8 mouse cellular contexts compared by ENCODE assay signal in genomic region chr5:135994725-135995687, GRCm38 (mm10). TPM values are rescaled to one million over a fixed set of nuclear protein-coding genes. Genes with fewer than 3 reads are reported as not detected.
A peak's percentile ranks its signal among the peaks of the same experiment; 100 is the strongest.
DNase-seq lines count a peak whose midpoint lies in the region; ATAC-seq lines count a peak whose summit lies in the region.

Dtx2 (plus strand) TSS chr5:135994800.

- H3K79me2 ChIP-seq in macrophage (ENCODE audit: inconsistent target) = peaks cover 17% of the 10 kb centered on the region; the same call in 1 of the 2 replicates

- peak within 1 kb of the TSS; percentile 86 for H3K4me3 ChIP-seq in hindbrain, embryonic 16.5 days (ENCODE audit: low read length)
- H3K4me3 ChIP-seq in macrophage (ENCODE audit: inconsistent target) = peak within 1 kb of the TSS; percentile 68

- H3K9me3 ChIP-seq in hindbrain, embryonic 16.5 days (ENCODE audit: control insufficient read depth, low read length) = no peaks in the 10 kb centered on the region; the same call in 1 of the 2 replicates

- H3K27me3 ChIP-seq in hindbrain, embryonic 16.5 days (replicated peaks; ENCODE audit: control insufficient read depth, insufficient read depth, low read length) = no peaks in the 10 kb centered on the region

- DNase-seq in T-cell, adult 2 months (ENCODE audit: low spot score) = peak; percentile 92
- peak; percentile 86 to 87 for DNase-seq in cerebellum, postnatal 36 days
- DNase-seq in gastrocnemius, adult 18-20 months (ENCODE audit: low spot score) = peak; percentile 92
- DNase-seq in left cerebral cortex, adult 18-20 months (ENCODE audit: low spot score in 2 of 2) = peak; percentile 90 to 92
- peak; percentile 92 for DNase-seq in right cerebral cortex, adult 18-20 months
- peak; percentile 58 for DNase-seq in urinary bladder, postnatal 10 days (ENCODE audit: low spot score)

- H3K27ac ChIP-seq in hindbrain, embryonic 16.5 days (ENCODE audit: low read depth, low read length) = peak within 1 kb of the TSS; percentile 90
- peak within 1 kb of the TSS; percentile 25 for H3K27ac ChIP-seq in macrophage

- peak; percentile 96 for ATAC-seq in hindbrain, embryonic 16.5 days

- peak within 1 kb of the TSS; percentile 89 for H3K9ac ChIP-seq in hindbrain, embryonic 16.5 days (ENCODE audit: low read depth, low read length)

- H3K4me2 ChIP-seq in hindbrain, embryonic 16.5 days (ENCODE audit: low read length) = peak within 1 kb of the TSS; percentile 64

- peaks cover 11% of the 10 kb centered on the region for H3K4me1 ChIP-seq in hindbrain, embryonic 16.5 days (ENCODE audit: control insufficient read depth, insufficient read depth, low read depth, low read length)

- WGBS in hindbrain, embryonic 16.5 days = 1% methylated on average over 44 of the region's 47 CpGs
- WGBS in macrophage (ENCODE audit: missing documents) = 2% methylated on average over 47 of the region's 47 CpGs

- peaks cover 11% of the 10 kb centered on the region for H3K36me3 ChIP-seq in hindbrain, embryonic 16.5 days (ENCODE audit: control insufficient read depth, insufficient read depth, low read length)
- H3K36me3 ChIP-seq in macrophage (ENCODE audit: inconsistent target) = peaks cover 7% of the 10 kb centered on the region

RNA-seq across cellular contexts. Expression of gene Dtx2, which starts in this region (rescaled TPM):
- 1 to 10 TPM; 7.4 to 7.6 TPM for total RNA-seq in gastrocnemius, adult 18-20 months (2021)
- 22.9 and 28.6 TPM in 2 replicates for polyA plus RNA-seq in hindbrain, embryonic 16.5 days (2015; fragmentation: Nextera tagmentation; extraction: Ambion mirVana)
- 10 to 100 TPM in 1 of 2 experiments, 1 to 10 TPM in 1; 8.3 to 10.2 TPM for total RNA-seq in left cerebral cortex, adult 18-20 months (2021)
- total RNA-seq in macrophage (2018; cell fraction: chromatin; rRNA removed) = 100 to 1,000 TPM in 2 of 26 experiments, 10 to 100 TPM in 23, 1 to 10 TPM in 1; 7.0 to 116 (median 33.1) TPM
- 10 to 100 TPM in 21 of 26 experiments, 1 to 10 TPM in 5; 7.6 to 49.8 (median 26.9) TPM for total RNA-seq in macrophage (2018; cell fraction: cytosol; rRNA removed)
- 10 to 100 TPM in 24 of 26 experiments, 1 to 10 TPM in 2; 6.1 to 96.6 (median 29.1) TPM for total RNA-seq in macrophage (2018; cell fraction: nucleus; rRNA removed)
- 7.6 to 10.1 TPM (median 9.4 TPM) in 3 replicates for polyA plus RNA-seq in macrophage (2018)

Comparison
In these comparisons a context has a peak if more than half of its experiments do, and no peak if none do; other contexts are left out.
1. Peak in every context shown above with its lines: DNase-seq, ATAC-seq, H3K4me3 ChIP-seq and H3K27ac ChIP-seq.